Mouse (Mus musculus): Measurements from ENCODE around the gene Erich3. TPM values are rescaled to one million over a fixed set of nuclear protein-coding genes. Genes with fewer than 3 reads are reported as not detected.

Erich3 gene
- polyA plus RNA-seq, 1 experiment: not detected

- TF ChIP-seq CTCF (IDR thresholded peaks at IDR 0.05; ENCODE audit: extremely low read depth, insufficient read length, insufficient replicate concordance, low read depth, low read length) (no peak), POLR2A (IDR thresholded peaks at IDR 0.05; ENCODE audit: low read depth, low read length) (no peak)
- no peak overlapping the region for H3K4me3 ChIP-seq (ENCODE audit: low read depth, low read length)
- H3K27me3 ChIP-seq (ENCODE audit: control insufficient read depth, insufficient read depth, low read length): no peaks in the 10 kb centered on the region
- no peaks in the 10 kb centered on the region for H3K4me1 ChIP-seq (ENCODE audit: control insufficient read depth, insufficient read depth, insufficient read length, low read length)
- no peak overlapping the region for H3K27ac ChIP-seq (ENCODE audit: insufficient read depth, low read depth, low read length)
- H3K36me3 ChIP-seq (ENCODE audit: control insufficient read depth, insufficient read depth, low read length): no peaks in the 10 kb centered on the region
- 49% methylated on average over 9 of the region's 9 CpGs for WGBS
Measured at GRCm38 (mm10) chr3:154811833-154812232, 148.2 kb downstream of the Erich3 start.

DNA sequence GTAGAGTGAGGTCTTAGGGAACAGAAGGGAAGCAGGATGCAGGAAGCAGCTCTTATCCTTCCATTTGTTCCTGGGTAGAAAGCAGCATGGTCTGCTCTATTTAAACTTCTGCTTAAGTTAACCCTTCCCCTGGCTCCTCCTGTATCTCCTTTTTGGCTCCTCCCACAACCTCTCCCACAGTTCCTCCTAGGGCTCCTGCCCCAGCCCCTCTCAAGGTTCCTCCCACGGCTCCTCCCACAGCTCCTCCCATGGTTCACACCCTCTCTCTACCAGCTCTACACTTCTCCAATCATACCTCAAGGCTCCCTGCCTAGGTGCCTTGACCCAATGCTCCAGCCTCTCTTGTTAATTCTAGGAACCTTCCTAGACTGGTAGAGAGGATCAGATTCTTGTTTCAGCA is 149.2 kb downstream of the Erich3 start:
- Histone ChIP-seq H3K36me3 (ENCODE audit: control insufficient read depth, insufficient read depth, low read length) (no peaks in the 10 kb centered on the region), H3K27ac (ENCODE audit: insufficient read depth, low read depth, low read length) (no peak overlapping the region), H3K27me3 (ENCODE audit: control insufficient read depth, insufficient read depth, low read length) (no peaks in the 10 kb centered on the region), H3K4me1 (ENCODE audit: control insufficient read depth, insufficient read depth, insufficient read length, low read length) (no peaks in the 10 kb centered on the region), H3K4me3 (ENCODE audit: low read depth, low read length) (no peak overlapping the region)
- TF ChIP-seq POLR2A (IDR thresholded peaks at IDR 0.05; ENCODE audit: low read depth, low read length) (no peak), CTCF (IDR thresholded peaks at IDR 0.05; ENCODE audit: extremely low read depth, insufficient read length, insufficient replicate concordance, low read depth, low read length) (no peak)
- 32% methylated on average over 1 of the region's 1 CpGs for WGBS

- no peak overlapping the region for H3K27ac ChIP-seq (ENCODE audit: insufficient read depth, low read depth, low read length)
- TF ChIP-seq CTCF (IDR thresholded peaks at IDR 0.05; ENCODE audit: extremely low read depth, insufficient read length, insufficient replicate concordance, low read depth, low read length): no peak
- no peak for TF ChIP-seq POLR2A (IDR thresholded peaks at IDR 0.05; ENCODE audit: low read depth, low read length)
- no peaks in the 10 kb centered on the region for H3K27me3 ChIP-seq (ENCODE audit: control insufficient read depth, insufficient read depth, low read length)
- H3K4me1 ChIP-seq (ENCODE audit: control insufficient read depth, insufficient read depth, insufficient read length, low read length): no peaks in the 10 kb centered on the region
- no peaks in the 10 kb centered on the region for H3K36me3 ChIP-seq (ENCODE audit: control insufficient read depth, insufficient read depth, low read length)
- no peak overlapping the region for H3K4me3 ChIP-seq (ENCODE audit: low read depth, low read length)
- 53% methylated on average over 2 of the region's 2 CpGs for WGBS
Measured at GRCm38 (mm10) chr3:154815606-154816005, 151.9 kb downstream of the Erich3 start.

- no peak overlapping the region for H3K27ac ChIP-seq (ENCODE audit: insufficient read depth, low read depth, low read length)
- no peaks in the 10 kb centered on the region for H3K27me3 ChIP-seq (ENCODE audit: control insufficient read depth, insufficient read depth, low read length)
- TF ChIP-seq CTCF (IDR thresholded peaks at IDR 0.05; ENCODE audit: extremely low read depth, insufficient read length, insufficient replicate concordance, low read depth, low read length) (no peak), POLR2A (IDR thresholded peaks at IDR 0.05; ENCODE audit: low read depth, low read length) (no peak)
- 64% methylated on average over 3 of the region's 3 CpGs for WGBS
- no peaks in the 10 kb centered on the region for H3K36me3 ChIP-seq (ENCODE audit: control insufficient read depth, insufficient read depth, low read length)
- H3K4me1 ChIP-seq (ENCODE audit: control insufficient read depth, insufficient read depth, insufficient read length, low read length): no peaks in the 10 kb centered on the region
- H3K4me3 ChIP-seq (ENCODE audit: low read depth, low read length): no peak overlapping the region
Measured at GRCm38 (mm10) chr3:154816231-154816630, 152.6 kb downstream of the Erich3 start.

GRCm38 (mm10) chr3:154816801-154817625 is 153.4 kb downstream of the Erich3 start:
- no peaks in the 10 kb centered on the region for H3K4me1 ChIP-seq (ENCODE audit: control insufficient read depth, insufficient read depth, insufficient read length, low read length)
- no peak overlapping the region for H3K27ac ChIP-seq (ENCODE audit: insufficient read depth, low read depth, low read length)
- 40% methylated on average over 19 of the region's 19 CpGs for WGBS
- TF ChIP-seq CTCF (IDR thresholded peaks at IDR 0.05; ENCODE audit: extremely low read depth, insufficient read length, insufficient replicate concordance, low read depth, low read length) (no peak), POLR2A (IDR thresholded peaks at IDR 0.05; ENCODE audit: low read depth, low read length) (no peak)
- H3K36me3 ChIP-seq (ENCODE audit: control insufficient read depth, insufficient read depth, low read length): no peaks in the 10 kb centered on the region
- no peaks in the 10 kb centered on the region for H3K27me3 ChIP-seq (ENCODE audit: control insufficient read depth, insufficient read depth, low read length)
- H3K4me3 ChIP-seq (ENCODE audit: low read depth, low read length): no peak overlapping the region

Other genes with a start within 250 kb of the Erich3 start
- 0.47 and 0.53 TPM in 2 replicates for gene Cryz, start 67.1 kb upstream of the Erich3 start, polyA plus RNA-seq (2012; rRNA removed)
- 0.76 and 0.96 TPM in 2 replicates for gene Tyw3, start 66.8 kb upstream of the Erich3 start, polyA plus RNA-seq (2012; rRNA removed)